Mouse (Mus musculus): ENCODE results near the gene Gm44579. TPM values are rescaled to one million over a fixed set of nuclear protein-coding genes. Genes with fewer than 3 reads are reported as not detected.

Gene Gm44579
- total RNA-seq (2014; rRNA removed), result not detected in 2 replicates
- polyA plus RNA-seq (2015; fragmentation: Nextera tagmentation; extraction: Ambion mirVana), result 0.09 and 0.11 TPM in 2 replicates

- Histone ChIP-seq H3K4me3 (ENCODE audit: low read depth, low read length) (no peak within 1 kb of the TSS), H3K9me3 (ENCODE audit: low read length) (no peaks in the 10 kb centered on the region), H3K9ac (replicated peaks; ENCODE audit: low read length, poor library complexity, severe bottlenecking) (no peak within 1 kb of the TSS), H3K4me1 (ENCODE audit: insufficient read depth, low read length) (no peaks in the 10 kb centered on the region), H3K36me3 (ENCODE audit: insufficient read depth, low read length) (no peaks in the 10 kb centered on the region), H3K27me3 (ENCODE audit: insufficient read depth, low read length) (no peaks in the 10 kb centered on the region), H3K4me2 (ENCODE audit: low read depth, low read length, poor library complexity, severe bottlenecking) (no peak within 1 kb of the TSS), H3K27ac (ENCODE audit: low read depth, low read length) (no peak within 1 kb of the TSS)
- ATAC-seq (ENCODE audit: low FRiP score) (no peak), DNase-seq (ENCODE audit: low spot score) (peak; percentile 41)
- 77% methylated on average over 4 of the region's 4 CpGs for WGBS
- no peak for TF ChIP-seq CTCF (IDR thresholded peaks at IDR 0.05)
These were observed at the start of gene Gm44579, which contains the start of gene Olfr287 for GRCm38 (mm10) chr15:98220877-98221276. Gene Gm44579, minus strand, starts transcription at chr15:98220977. Gene Olfr287, minus strand, starts transcription at chr15:98221056.

- no peak for TF ChIP-seq CTCF (IDR thresholded peaks at IDR 0.05)
- Histone ChIP-seq H3K4me2 (ENCODE audit: low read depth, low read length, poor library complexity, severe bottlenecking) (no peak overlapping the region), H3K9ac (replicated peaks; ENCODE audit: low read length, poor library complexity, severe bottlenecking) (no peak overlapping the region), H3K4me3 (ENCODE audit: low read depth, low read length) (no peak overlapping the region), H3K4me1 (ENCODE audit: insufficient read depth, low read length) (no peaks in the 10 kb centered on the region), H3K36me3 (ENCODE audit: insufficient read depth, low read length) (no peaks in the 10 kb centered on the region), H3K27me3 (ENCODE audit: insufficient read depth, low read length) (no peaks in the 10 kb centered on the region), H3K27ac (ENCODE audit: low read depth, low read length) (no peak overlapping the region), H3K9me3 (ENCODE audit: low read length) (no peaks in the 10 kb centered on the region)
- DNase-seq (ENCODE audit: low spot score), result no peak
- 84% methylated on average over 7 of the region's 7 CpGs for WGBS
- no peak for ATAC-seq (ENCODE audit: low FRiP score)
These were observed 37.0 kb upstream of the Gm44579 start for GRCm38 (mm10) chr15:98257776-98258175.

GRCm38 (mm10) chr15:98257193-98257592 lies 36.4 kb upstream of the Gm44579 start, which contains the start of gene H1fnt:
Gene H1fnt, minus strand, starts transcription at chr15:98257293.
- Histone ChIP-seq H3K4me3 (ENCODE audit: low read depth, low read length) (no peak within 1 kb of the TSS), H3K4me2 (ENCODE audit: low read depth, low read length, poor library complexity, severe bottlenecking) (no peak within 1 kb of the TSS), H3K9ac (replicated peaks; ENCODE audit: low read length, poor library complexity, severe bottlenecking) (no peak within 1 kb of the TSS), H3K27me3 (ENCODE audit: insufficient read depth, low read length) (no peaks in the 10 kb centered on the region), H3K36me3 (ENCODE audit: insufficient read depth, low read length) (no peaks in the 10 kb centered on the region), H3K9me3 (ENCODE audit: low read length) (no peaks in the 10 kb centered on the region), H3K4me1 (ENCODE audit: insufficient read depth, low read length) (no peaks in the 10 kb centered on the region), H3K27ac (ENCODE audit: low read depth, low read length) (no peak within 1 kb of the TSS)
- no peak for DNase-seq (ENCODE audit: low spot score)
- no peak for TF ChIP-seq CTCF (IDR thresholded peaks at IDR 0.05)
- 88% methylated on average over 8 of the region's 8 CpGs for WGBS
- ATAC-seq (ENCODE audit: low FRiP score), result no peak

- ATAC-seq (ENCODE audit: low FRiP score), result no peak
- DNase-seq (ENCODE audit: low spot score), result peak; percentile 2
These were observed 35.5 kb upstream of the Gm44579 start for GRCm38 (mm10) chr15:98256271-98256670.

GRCm38 (mm10) chr15:98235442-98235841 lies 14.7 kb upstream of the Gm44579 start:
- Histone ChIP-seq H3K4me3 (ENCODE audit: low read depth, low read length) (no peak overlapping the region), H3K4me2 (ENCODE audit: low read depth, low read length, poor library complexity, severe bottlenecking) (no peak overlapping the region), H3K9me3 (ENCODE audit: low read length) (no peaks in the 10 kb centered on the region), H3K27ac (ENCODE audit: low read depth, low read length) (no peak overlapping the region), H3K4me1 (ENCODE audit: insufficient read depth, low read length) (no peaks in the 10 kb centered on the region), H3K27me3 (ENCODE audit: insufficient read depth, low read length) (no peaks in the 10 kb centered on the region), H3K9ac (replicated peaks; ENCODE audit: low read length, poor library complexity, severe bottlenecking) (no peak overlapping the region), H3K36me3 (ENCODE audit: insufficient read depth, low read length) (no peaks in the 10 kb centered on the region)
- ATAC-seq (ENCODE audit: low FRiP score) (no peak), DNase-seq (ENCODE audit: low spot score) (no peak)
- no peak for TF ChIP-seq CTCF (IDR thresholded peaks at IDR 0.05)
- WGBS, result 91% methylated on average over 4 of the region's 4 CpGs

More at GRCm38 (mm10) chr15:98256271-98256670, 35.5 kb upstream of the Gm44579 start:
- Histone ChIP-seq H3K4me3 (ENCODE audit: low read depth, low read length) (no peak overlapping the region), H3K4me2 (ENCODE audit: low read depth, low read length, poor library complexity, severe bottlenecking) (no peak overlapping the region), H3K27me3 (ENCODE audit: insufficient read depth, low read length) (no peaks in the 10 kb centered on the region), H3K27ac (ENCODE audit: low read depth, low read length) (no peak overlapping the region), H3K9ac (replicated peaks; ENCODE audit: low read length, poor library complexity, severe bottlenecking) (no peak overlapping the region), H3K9me3 (ENCODE audit: low read length) (no peaks in the 10 kb centered on the region), H3K4me1 (ENCODE audit: insufficient read depth, low read length) (no peaks in the 10 kb centered on the region), H3K36me3 (ENCODE audit: insufficient read depth, low read length) (no peaks in the 10 kb centered on the region)
- WGBS, result 91% methylated on average over 13 of the region's 13 CpGs
- TF ChIP-seq CTCF (IDR thresholded peaks at IDR 0.05), result no peak

- 84% methylated on average over 4 of the region's 4 CpGs for WGBS
- H3K27ac ChIP-seq (ENCODE audit: low read depth, low read length), result no peak within 1 kb of the TSS
- H3K9ac ChIP-seq (replicated peaks; ENCODE audit: low read length, poor library complexity, severe bottlenecking), result no peak within 1 kb of the TSS
- no peak within 1 kb of the TSS for H3K4me2 ChIP-seq (ENCODE audit: low read depth, low read length, poor library complexity, severe bottlenecking)
- no peaks in the 10 kb centered on the region for H3K4me1 ChIP-seq (ENCODE audit: insufficient read depth, low read length)
- no peak for ATAC-seq (ENCODE audit: low FRiP score)
- H3K27me3 ChIP-seq (ENCODE audit: insufficient read depth, low read length), result no peaks in the 10 kb centered on the region
- H3K4me3 ChIP-seq (ENCODE audit: low read depth, low read length), result no peak within 1 kb of the TSS
- no peak for DNase-seq (ENCODE audit: low spot score)
- TF ChIP-seq CTCF (IDR thresholded peaks at IDR 0.05), result no peak
- no peaks in the 10 kb centered on the region for H3K36me3 ChIP-seq (ENCODE audit: insufficient read depth, low read length)
- H3K9me3 ChIP-seq (ENCODE audit: low read length), result no peaks in the 10 kb centered on the region
These were observed 13.6 kb upstream of the Gm44579 start, which contains the start of gene Olfr286 for GRCm38 (mm10) chr15:98234350-98234749. Gene Olfr286, minus strand, starts transcription at chr15:98234450.

Measured in midbrain, postnatal 0 days (tissue).